Mouse (Mus musculus) ovary, adult 18-20 months (tissue): ENCODE measurements around the gene Gatd1.

ENCODE experiments used
- DNase-seq: peaks from one replicate; pipeline ENCODE4 v3.0.0; 2022; ENCODE audit warnings: low spot score, mixed read lengths

Gatd1 gene

GRCm38 (mm10) chr7:141442199-141442598 is 28.3 kb upstream of the Gatd1 start:
- no peak for DNase-seq

GRCm38 (mm10) chr7:141441460-141441859 is 27.5 kb upstream of the Gatd1 start:
- DNase-seq = no peak

DNA sequence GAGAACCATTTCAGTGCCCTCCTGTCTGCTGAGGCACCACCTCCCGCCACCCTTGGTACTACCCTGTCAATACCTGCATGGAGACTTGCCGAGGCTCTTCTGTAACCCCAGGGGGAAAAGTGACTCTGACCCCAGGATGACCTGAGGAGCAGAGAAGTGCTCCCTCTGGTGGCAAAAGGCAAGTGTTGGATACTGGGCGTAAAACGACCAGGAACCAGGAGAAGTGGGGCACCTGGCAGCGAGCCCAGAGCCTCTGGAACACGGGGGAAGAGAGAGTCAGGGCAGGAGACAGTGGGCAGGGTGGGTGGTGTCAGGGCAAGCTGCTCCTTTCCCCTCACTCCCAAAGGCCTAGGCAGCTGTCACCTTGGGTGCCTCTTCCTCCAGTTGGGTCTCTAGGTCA is 26.7 kb upstream of the Gatd1 start:
- no peak for DNase-seq

DNA sequence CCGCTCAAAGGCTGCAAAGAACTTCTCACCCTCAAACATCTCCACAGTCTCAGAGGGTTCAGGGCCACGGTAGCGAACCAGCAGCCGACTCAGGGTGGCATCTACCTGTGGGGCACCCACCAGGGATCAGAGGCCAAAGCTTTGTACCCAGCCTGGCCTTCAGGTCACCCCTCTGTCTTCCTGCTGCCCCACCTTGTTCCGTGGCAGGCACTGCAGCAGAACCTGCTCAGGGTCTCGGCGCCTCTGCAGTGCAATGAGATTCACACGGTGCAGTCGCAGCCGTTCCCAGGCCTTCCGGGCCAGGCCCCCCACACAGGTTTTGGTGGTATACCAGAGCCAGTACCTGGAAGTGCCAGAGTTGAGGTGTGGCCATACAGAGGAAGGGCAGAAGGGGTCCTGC is 25.9 kb upstream of the Gatd1 start:
- no peak for DNase-seq

- DNase-seq = no peak
Observed at GRCm38 (mm10) chr7:141439140-141439679, 25.3 kb upstream of the Gatd1 start.

DNA sequence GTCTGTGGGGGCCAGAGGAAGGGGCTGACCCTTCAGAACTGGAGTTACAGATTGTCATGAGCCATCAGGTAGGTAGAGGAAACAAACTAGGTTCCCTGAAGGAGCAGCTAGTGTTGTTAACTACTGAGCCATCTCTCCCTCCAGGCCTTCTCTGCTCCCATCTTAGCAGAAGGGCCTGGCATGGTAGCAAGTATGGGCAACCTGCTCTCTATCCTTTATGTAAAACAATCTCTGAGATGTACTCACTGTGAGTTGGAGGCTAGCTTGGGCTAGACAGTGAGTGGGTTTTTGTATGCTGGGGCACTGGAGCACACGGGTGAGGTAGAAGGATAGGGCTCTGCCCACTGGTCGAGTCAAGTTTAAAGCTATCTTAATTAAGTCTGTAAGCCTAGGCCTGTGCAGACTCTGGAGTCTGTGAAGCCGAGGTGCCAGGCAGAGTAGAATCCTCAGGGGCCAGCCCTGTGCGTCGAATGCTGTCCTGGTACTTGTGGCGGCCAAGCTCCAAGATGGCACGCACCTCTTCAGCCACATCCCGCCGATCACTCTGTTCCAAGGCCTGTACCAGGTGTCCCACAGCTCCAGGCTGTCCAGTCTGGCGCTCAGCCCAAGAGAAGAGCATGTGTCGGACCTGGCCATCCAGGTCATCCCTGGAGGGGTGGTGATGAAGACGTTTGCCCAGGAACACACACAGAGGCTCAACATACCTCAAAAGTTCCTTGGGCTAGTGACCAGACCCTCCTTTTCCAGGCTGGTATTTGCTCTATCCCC is 24.4 kb upstream of the Gatd1 start:
- no peak for DNase-seq

GRCm38 (mm10) chr7:141437178-141438120 is 23.5 kb upstream of the Gatd1 start, which contains the start of gene Slc25a22:
Gene Slc25a22, minus strand, starts transcription at chr7:141437892.
- DNase-seq = no peak

- DNase-seq = no peak
Observed at GRCm38 (mm10) chr7:141436523-141436892, 22.6 kb upstream of the Gatd1 start.

DNA sequence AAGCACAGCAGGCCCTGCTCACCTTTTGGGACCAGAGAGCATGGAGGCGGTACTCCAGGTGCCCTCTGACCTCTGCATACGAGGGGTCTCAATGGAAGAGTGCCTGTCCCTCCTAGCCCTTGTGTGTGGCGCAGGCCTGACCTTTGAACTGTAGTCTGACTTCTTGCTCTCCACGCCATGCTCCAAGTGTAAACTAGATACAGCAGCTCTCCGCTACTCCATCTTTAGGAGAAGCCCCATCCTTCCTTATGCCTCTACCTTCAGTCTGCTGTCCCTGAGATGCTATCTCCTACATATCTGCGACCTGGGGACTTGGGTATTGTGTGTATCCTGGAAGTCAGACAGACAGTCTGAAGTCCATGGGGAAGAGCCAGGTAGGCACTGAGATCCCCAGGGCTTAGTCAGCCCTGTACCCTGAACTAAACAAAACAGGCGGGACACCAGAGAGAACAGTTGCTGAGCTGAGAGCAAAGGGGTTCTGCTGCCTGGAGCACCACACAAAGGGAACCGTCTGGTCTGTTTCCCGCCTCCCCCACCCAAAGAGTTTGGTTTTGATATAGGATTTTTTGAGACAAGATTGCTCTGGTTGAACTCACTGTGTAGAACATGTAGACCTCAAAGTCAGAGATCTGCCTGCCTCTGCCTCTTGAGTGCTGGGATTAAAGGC is 22.1 kb upstream of the Gatd1 start:
- no peak for DNase-seq

- no peak for DNase-seq
Observed at GRCm38 (mm10) chr7:141435129-141435855, 21.4 kb upstream of the Gatd1 start.

GRCm38 (mm10) chr7:141434464-141434863 is 20.5 kb upstream of the Gatd1 start:
- no peak for DNase-seq

- DNase-seq = no peak
Observed at GRCm38 (mm10) chr7:141433517-141434400, 19.8 kb upstream of the Gatd1 start.

GRCm38 (mm10) chr7:141432741-141433516 is 19.0 kb upstream of the Gatd1 start:
- DNase-seq = peak; percentile 77

- no peak for DNase-seq
Observed at GRCm38 (mm10) chr7:141432186-141432611, 18.3 kb upstream of the Gatd1 start.

DNA sequence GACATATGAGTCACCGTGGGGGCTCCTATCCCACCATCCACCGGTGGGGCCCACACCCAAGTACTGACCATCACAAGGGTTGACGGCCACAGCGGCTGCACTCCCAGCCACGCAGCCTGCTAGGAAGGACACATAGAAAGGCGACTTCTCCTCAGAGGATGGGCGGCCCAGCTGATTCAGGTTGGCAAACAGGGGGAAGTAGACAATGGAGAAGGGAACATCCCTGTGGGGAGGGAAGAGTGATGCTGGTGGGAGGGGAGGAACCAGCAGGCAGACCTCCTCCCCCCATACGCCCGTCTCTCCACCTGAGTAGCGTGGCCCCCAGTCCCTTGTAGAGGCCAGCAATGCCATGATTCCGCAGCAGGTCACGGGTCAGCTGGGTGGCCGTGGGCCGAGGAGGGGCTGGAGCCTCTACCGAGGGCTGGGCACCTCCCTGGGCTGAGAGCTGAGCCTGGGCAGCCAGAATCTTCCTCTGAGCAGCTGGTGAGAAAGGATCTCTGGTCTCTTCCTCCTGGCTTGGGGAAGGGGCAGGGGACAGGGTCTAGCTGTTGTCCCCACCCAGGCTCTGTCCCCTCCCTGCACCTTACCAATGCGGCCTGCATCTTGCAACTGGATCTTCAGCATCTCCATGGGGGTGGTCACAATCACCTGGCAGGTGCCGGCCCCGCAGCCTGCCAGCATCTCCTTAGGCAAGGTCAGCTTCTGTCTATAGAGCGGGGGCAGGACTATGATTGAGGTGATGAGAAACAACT is 17.7 kb upstream of the Gatd1 start:
- DNase-seq = no peak

GRCm38 (mm10) chr7:141430585-141431240 is 16.8 kb upstream of the Gatd1 start:
- no peak for DNase-seq

DNA sequence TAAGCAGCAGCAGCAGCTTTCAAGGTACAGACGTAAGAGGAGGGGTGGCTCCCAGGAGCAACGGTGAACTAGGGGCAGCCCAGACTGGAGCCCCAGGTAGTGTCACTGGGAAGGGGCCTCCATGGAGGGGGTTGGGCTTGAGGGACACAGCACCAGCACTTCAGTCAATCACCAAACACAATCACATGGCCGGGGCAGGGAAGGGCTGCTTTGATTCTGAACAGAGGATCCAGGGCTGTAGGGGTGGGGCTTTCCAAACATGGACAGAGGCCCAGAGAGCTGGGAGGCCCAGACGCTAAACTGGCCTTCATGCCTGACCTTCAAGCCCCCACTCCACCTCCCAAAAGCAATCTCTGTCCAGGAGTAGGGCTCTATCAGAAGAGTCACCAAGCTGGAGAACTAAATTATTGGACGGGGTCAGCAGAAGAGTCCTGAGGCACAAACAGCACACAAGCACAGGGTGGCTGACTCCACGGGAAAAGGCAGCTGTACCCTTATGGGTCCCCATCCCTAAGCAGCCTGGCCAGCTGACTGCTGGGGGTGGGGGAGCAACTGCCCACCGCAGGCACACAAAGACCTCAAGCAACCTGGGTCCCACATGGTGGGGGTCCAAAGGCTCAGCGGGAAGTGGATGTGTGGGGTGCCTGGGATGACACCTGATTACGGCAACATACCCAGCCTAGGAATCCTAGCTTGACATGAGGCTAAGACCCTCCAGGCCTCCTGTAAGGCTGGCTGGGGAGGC is 16.1 kb upstream of the Gatd1 start:
- DNase-seq = peak; percentile 72

DNA sequence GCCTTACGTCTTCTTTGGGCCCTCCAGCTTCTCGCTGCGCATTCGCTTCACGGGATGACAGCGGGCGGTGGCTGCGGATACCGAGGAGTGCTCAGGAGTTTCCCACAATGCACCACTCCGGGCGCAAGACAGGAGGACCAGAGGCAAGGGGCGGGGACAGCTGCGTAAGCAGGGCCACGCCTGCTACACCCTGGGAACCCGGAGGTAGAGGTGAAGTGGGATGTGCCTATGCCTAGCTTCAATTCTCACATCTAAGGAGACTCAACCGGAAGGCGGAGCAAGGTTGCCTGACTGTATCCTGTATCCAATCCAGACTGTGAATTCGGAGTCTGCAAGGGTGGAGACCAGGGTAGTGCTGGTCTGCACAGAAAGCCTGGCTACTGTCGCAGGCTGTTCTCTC is 15.4 kb upstream of the Gatd1 start, which contains the start of gene Cend1:
Gene Cend1 (minus strand): TSS at position 182 of the 400 bp plus-strand sequence.
- no peak for DNase-seq
